Mouse (Mus musculus) bone marrow macrophage, adult 2 months (primary cell): ENCODE data around the gene Fam19a5.

Experiments
- CTCF ChIP-seq: IDR thresholded peaks from 2 replicates; pipeline ENCODE4 v1.5.1; 2012; ENCODE audit warnings: low read depth, mild to moderate bottlenecking, low read length, moderate library complexity
- POLR2A ChIP-seq: IDR thresholded peaks from 2 replicates; pipeline ENCODE4 v1.6.1; 2012; ENCODE audit warnings: mild to moderate bottlenecking, low read depth, low read length, borderline replicate concordance

DNA sequence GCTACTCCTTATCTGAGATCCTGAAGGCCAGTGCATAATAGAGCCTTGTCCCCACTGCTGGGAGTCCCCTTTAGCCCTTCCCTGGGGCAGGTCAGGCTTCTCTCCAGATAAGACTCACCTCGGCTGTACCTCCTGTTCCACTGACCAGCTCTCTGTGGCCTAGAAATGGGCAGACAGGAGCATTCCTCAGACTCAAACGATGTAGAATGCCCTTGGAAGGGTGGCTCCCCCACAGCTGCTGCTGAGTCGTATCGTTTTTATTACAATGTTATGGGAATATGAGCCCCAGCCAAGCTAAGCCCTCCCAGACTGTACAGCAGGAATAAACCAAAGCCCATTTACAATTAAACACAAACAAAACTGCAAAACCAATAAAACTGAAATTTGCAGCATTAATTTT, 167.7 kb downstream of the Fam19a5 start:
- TF ChIP-seq POLR2A = no peak
- TF ChIP-seq CTCF = no peak
